Mouse (Mus musculus) ovary, adult 2 months (tissue): ENCODE results near the gene Olfr513. TPM values are rescaled to one million over a fixed set of nuclear protein-coding genes. Genes with fewer than 3 reads are reported as not detected.

Source experiments
- polyA plus RNA-seq: library from polyadenylated mRNA; depleted of rRNA; stranded (reverse); fragments of >200 nt; gene quantifications from 2 replicates; pipeline ENCODE4 v1.2.3, GENCODE M21; 2012; rRNA removed

Gene Olfr513
- not detected in 2 replicates for polyA plus RNA-seq

DNA sequence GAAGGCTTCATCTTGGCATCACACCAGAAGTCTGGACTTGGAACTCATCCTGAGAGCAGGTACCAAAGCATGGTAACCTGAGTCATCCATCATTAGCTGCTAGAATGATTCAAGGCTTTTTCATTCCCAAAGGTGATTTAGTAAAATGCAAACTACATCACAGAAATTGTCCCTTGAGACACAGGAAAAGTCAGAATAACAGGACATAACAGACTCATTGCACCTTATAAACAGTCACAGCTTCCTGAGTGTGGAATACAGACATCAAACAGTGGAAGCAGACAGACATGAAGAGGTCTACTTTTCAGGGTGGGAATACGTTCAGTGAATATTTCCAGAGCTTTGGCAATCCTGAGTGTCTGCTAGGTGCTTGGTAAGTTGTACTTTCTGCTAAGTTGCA, at the start of gene Olfr513:
Gene Olfr513 (plus strand): TSS at position 301 of the 400 bp plus-strand sequence.

DNA sequence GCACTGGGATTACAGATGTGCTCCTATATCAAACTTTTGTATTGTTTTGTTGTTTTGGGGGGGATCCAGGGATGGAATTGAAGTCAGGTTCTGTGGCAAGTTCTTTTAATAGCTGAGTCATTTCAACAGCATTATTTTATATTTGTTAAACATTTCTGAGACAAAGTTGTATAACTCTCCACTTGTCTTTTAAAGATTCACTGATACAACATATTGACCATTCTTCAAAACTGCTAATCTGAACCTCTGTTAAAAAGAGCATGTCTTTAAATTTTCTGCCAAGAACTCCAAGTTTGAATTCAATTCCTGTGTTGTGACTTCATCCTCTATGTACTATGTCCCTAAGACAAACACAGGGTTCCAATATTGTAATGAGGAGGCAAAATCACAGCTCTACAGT, 37.8 kb upstream of the Olfr513 start, which contains the start of gene Olfr512:
Gene Olfr512 (plus strand): TSS at position 301 of the 400 bp plus-strand sequence.

Other genes with a start within 250 kb of the Olfr513 start
- not detected in 2 replicates for gene Olfr502, start 225.9 kb upstream of the Olfr513 start, polyA plus RNA-seq
- gene Olfr503, start 206.4 kb upstream of the Olfr513 start, polyA plus RNA-seq = not detected in 2 replicates
- not detected in 2 replicates for gene Olfr504, start 185.2 kb upstream of the Olfr513 start, polyA plus RNA-seq
- gene Olfr506, start 140.2 kb upstream of the Olfr513 start, polyA plus RNA-seq = not detected in 2 replicates
- not detected in 2 replicates for gene Olfr507, start 129.2 kb upstream of the Olfr513 start, polyA plus RNA-seq
- not detected in 2 replicates for gene Olfr508, start 121.0 kb upstream of the Olfr513 start, polyA plus RNA-seq
- gene Olfr509, start 99.1 kb upstream of the Olfr513 start, polyA plus RNA-seq = not detected in 2 replicates
- gene Olfr510, start 84.6 kb upstream of the Olfr513 start, polyA plus RNA-seq = not detected in 2 replicates
- not detected in 2 replicates for gene Olfr512, start 37.7 kb upstream of the Olfr513 start, polyA plus RNA-seq
- gene Olfr514, start 75.0 kb downstream of the Olfr513 start, polyA plus RNA-seq = not detected in 2 replicates
- gene Olfr516, start 99.6 kb downstream of the Olfr513 start, polyA plus RNA-seq = not detected in 2 replicates
- gene Olfr517, start 121.4 kb downstream of the Olfr513 start, polyA plus RNA-seq = not detected in 2 replicates
- gene Olfr518, start 134.0 kb downstream of the Olfr513 start, polyA plus RNA-seq = not detected in 2 replicates
- not detected in 2 replicates for gene Olfr519, start 143.4 kb downstream of the Olfr513 start, polyA plus RNA-seq
- gene Nlrp10, start 179.2 kb downstream of the Olfr513 start, polyA plus RNA-seq = 1.5 and 1.6 TPM in 2 replicates
- gene Eif3f, start 183.4 kb downstream of the Olfr513 start, polyA plus RNA-seq = 332 and 356 TPM in 2 replicates
- gene Tub, start 199.4 kb downstream of the Olfr513 start, polyA plus RNA-seq = 3.8 and 4.6 TPM in 2 replicates